Mouse (Mus musculus): Measurements from ENCODE around the gene Cd59b. TPM values are rescaled to one million over a fixed set of nuclear protein-coding genes. Genes with fewer than 3 reads are reported as not detected.
"Not testable (repeated sequence)": the region's sequence is repeated elsewhere in the genome, so short reads cannot be mapped to it uniquely, and the experiment has no call there.

Cd59b gene
- total RNA-seq, 2 experiments from 2014 or later, result not detected

DNA sequence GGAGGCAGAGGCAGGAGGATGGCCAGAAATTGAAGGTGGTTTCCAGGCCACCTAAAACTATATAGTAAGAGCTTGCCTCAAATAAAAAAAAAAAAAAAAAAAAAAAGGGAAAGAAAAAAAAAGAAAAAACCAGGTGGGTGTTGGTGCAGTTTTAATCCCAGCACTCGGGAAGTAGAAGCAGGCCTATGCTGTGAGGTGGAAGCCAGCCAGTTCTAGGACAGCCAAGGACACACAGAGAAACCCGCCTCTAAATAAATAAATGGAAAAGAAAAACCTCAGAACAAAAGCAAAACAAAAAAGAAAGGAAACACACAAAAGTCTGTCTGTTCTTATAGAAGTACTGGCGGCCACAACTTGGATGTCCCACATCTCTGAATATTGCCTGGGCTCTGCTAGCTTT is 45.2 kb downstream of the Cd59b start:
- Histone ChIP-seq H3K4me3 (no peak overlapping the region), H3K27ac (no peak overlapping the region)
- no peak for DNase-seq (ENCODE audit: low spot score in 2 of 2)
- TF ChIP-seq CTCF (conservative IDR thresholded peaks at IDR 0.05), result no peak

DNA sequence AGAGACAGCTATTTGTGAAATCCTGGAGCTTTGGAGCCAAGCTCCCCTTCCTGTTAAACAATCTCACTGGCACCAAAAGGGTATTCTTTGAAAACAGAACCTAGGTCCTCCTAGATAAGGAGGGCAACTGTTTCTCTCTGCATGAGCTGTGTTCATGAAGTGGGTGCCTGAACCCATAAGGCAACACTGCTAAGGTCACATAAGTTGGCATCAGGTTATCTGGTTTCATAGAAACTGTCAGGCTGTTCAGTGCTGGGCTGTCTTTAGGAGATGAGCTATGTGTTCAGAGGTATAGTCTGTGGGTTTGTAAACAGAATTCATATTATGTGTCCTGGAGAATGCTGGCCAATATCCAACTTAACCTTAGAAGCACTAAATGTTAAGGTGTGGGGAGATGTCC is 47.5 kb downstream of the Cd59b start:
- H3K27ac ChIP-seq; H3K4me3 ChIP-seq; DNase-seq (ENCODE audit: low spot score in 2 of 2): not testable (repeated sequence)

DNA sequence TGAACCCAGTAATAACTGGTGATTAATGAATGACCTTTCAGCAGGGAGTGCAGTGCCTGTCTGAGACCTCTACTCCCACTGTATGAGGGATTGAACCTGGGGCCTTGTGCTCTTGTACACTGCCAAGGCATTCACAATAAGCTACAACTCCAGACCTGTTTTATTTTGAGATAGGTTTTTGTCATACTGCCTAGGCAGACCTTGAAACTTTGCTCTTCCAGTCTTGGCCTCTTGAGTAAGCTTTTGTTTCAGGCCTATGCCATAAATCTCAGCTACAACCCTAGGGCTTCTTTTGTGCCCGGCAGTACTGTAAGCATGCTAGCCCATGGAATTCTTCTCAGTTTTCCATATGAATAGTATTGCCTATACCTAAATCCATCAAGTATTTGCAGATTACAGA is 49.4 kb downstream of the Cd59b start:
- Histone ChIP-seq H3K4me3 (no peak overlapping the region), H3K27ac (no peak overlapping the region)
- no peak for TF ChIP-seq CTCF (conservative IDR thresholded peaks at IDR 0.05)
- DNase-seq (ENCODE audit: low spot score in 2 of 2), result no peak

DNA sequence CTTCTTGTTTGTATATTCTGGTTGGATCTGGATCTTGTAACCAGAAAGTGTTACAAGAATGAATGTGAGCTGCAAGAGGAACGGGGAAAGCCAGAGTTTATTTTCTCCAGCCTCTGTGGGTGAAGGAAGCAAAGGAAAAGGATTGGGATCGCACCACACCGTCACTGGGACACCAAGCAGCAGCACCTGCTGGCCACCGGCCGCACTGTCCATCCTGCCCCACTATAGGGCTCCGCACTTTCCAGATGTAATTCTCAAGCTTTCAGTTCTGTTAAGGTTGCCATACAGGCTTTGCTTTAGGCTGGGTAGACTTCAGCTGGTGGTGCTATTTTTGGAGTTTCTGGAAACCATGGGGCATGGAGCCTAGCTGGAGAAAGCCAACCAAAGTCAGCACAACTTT is 50.7 kb downstream of the Cd59b start:
- TF ChIP-seq CTCF (conservative IDR thresholded peaks at IDR 0.05), result peak; percentile 15; the same call in 1 of the 2 replicates
- H3K27ac ChIP-seq, result peak overlapping the region; percentile 39; the same call in 1 of the 2 replicates
- no peak overlapping the region for H3K4me3 ChIP-seq
- DNase-seq (ENCODE audit: low spot score in 2 of 2), result no peak

- Histone ChIP-seq H3K4me3 (peak overlapping the region; percentile 82), H3K27ac (peak overlapping the region; percentile 70)
- no peak for TF ChIP-seq CTCF (conservative IDR thresholded peaks at IDR 0.05)
- no peak for DNase-seq (ENCODE audit: low spot score in 2 of 2)
Observed at GRCm38 (mm10) chr2:104121681-104122504, 52.2 kb downstream of the Cd59b start.

- DNase-seq (ENCODE audit: low spot score in 2 of 2), result peak; percentile 85 to 88
- Histone ChIP-seq H3K4me3 (peak within 1 kb of the TSS; percentile 82), H3K27ac (peak within 1 kb of the TSS; percentile 70)
- TF ChIP-seq CTCF (conservative IDR thresholded peaks at IDR 0.05), result no peak
Observed at GRCm38 (mm10) chr2:104122505-104123378, 53.1 kb downstream of the Cd59b start, which contains the start of gene A930018P22Rik. A930018P22Rik (plus strand) TSS chr2:104122769.

GRCm38 (mm10) chr2:104123540-104123939 is 53.9 kb downstream of the Cd59b start:
- no peak for TF ChIP-seq CTCF (conservative IDR thresholded peaks at IDR 0.05)
- H3K4me3 ChIP-seq, result no peak overlapping the region
- DNase-seq (ENCODE audit: low spot score in 2 of 2), result no peak
- H3K27ac ChIP-seq, result no peak overlapping the region

DNA sequence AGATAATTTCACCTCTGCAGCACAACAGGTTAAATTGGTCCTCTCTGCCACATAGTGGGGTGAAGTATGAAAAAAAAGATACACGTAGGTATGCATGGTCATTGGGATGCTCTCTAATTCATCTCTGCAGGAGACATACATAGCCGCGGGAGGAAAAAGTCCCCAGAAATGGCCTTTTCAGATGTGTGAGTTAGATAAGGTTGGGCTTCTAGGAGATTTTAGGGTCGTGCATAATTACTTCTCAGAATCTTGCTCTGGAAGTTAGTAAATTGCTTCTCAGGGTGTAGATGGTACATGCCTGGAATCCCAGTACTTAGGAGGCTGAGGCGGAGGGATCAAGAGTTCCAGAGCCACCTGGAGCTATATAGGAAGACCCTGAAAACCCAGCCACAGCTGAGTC is 54.4 kb downstream of the Cd59b start:
- no peak for TF ChIP-seq CTCF (conservative IDR thresholded peaks at IDR 0.05)
- no peak for DNase-seq (ENCODE audit: low spot score in 2 of 2)
- Histone ChIP-seq H3K27ac (no peak overlapping the region), H3K4me3 (no peak overlapping the region)

DNA sequence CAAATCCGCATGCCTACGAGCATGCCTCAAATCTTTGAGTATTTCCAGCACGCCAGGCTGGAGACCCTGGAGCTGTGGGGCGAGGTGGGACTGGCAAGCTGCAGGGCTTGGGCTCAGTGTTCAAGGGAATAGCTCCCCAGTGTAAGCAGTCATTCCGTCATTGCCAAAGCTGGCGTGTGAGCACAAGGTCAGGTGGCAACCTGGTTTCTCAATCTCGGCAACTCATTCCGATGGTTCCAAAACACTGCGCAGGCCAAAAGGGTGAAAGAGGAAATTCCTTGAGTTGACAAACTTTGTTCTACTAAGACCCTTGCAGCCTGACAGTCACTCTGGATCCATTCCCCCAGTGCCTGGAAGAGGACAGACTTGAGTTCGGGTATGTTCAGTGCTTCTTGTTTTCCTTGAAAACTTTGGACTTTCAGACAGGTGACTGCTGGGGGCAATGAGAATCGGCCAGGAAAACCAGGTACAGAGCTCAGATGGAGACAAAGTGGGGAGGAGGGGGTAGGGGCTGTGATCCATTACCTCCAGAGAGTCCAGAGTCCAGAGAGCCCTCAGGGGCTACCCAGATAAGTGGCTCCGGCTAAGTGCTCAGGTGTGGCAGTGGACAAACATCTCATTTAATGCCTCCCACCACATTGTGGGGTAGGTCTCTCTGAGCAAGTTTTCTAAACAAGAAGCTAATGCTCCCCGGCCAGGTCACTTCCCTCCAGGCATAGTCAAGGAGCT is 59.3 kb downstream of the Cd59b start:
- no peak for DNase-seq (ENCODE audit: low spot score in 2 of 2)
- TF ChIP-seq CTCF (conservative IDR thresholded peaks at IDR 0.05), result no peak
- H3K4me3 ChIP-seq, result no peak overlapping the region
- H3K27ac ChIP-seq, result no peak overlapping the region

DNA sequence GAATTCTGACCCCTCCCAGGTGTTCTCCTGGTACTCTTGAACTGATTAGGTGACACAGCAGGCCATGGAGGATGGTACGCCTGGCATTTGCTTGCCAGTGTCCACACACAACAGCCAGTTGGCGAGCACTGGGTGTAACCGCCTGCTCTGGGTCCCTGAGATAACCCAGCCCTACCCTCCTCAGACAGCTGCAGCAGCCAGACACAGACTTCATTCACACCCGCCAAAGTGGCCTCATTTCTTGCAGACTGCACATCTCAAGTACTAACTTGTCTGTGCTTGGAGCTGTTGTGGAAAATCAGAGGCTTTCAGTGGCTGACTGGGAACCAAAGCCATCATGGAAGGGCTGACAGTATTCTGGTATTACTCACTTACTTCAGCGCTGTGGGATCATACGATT is 60.5 kb downstream of the Cd59b start:
- TF ChIP-seq CTCF (conservative IDR thresholded peaks at IDR 0.05), result no peak
- no peak for DNase-seq (ENCODE audit: low spot score in 2 of 2)
- Histone ChIP-seq H3K4me3 (no peak overlapping the region), H3K27ac (no peak overlapping the region)

GRCm38 (mm10) chr2:104130969-104131368 is 61.3 kb downstream of the Cd59b start:
- peak; percentile 75 for TF ChIP-seq CTCF (conservative IDR thresholded peaks at IDR 0.05)
- Histone ChIP-seq H3K27ac (no peak overlapping the region), H3K4me3 (no peak overlapping the region)
- no peak for DNase-seq (ENCODE audit: low spot score in 2 of 2)

DNA sequence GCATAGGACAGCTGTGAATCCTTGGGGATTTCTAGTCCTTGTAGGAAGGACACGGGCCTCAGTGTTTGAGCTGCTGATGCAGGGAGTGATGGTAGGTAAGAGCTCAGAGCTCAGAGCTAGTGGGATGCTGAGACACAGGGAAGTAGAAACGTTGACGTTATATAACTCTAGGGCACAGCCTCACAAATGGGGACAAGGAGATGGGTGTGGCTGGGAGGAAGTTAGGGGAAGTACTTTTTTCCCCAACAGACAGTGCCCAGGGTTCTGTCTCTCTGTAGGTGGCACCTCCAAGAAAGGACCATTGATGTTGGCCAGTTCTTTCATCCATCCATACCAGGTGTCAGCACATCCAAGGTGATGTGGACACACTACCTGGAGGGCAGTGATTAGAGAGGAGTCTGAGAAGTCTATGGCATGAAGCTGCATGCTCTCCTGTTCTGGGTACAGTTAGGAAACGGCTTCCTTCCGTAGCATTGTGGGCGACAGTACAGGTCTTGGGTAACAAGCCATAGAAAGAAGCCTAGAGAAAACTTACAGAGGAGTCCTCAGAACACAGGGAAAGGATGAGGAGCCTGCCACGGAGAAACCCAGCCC is 62.7 kb downstream of the Cd59b start:
- DNase-seq (ENCODE audit: low spot score in 2 of 2), result no peak
- no peak for TF ChIP-seq CTCF (conservative IDR thresholded peaks at IDR 0.05)
- Histone ChIP-seq H3K27ac (no peak overlapping the region), H3K4me3 (no peak overlapping the region)

Data from layer of hippocampus, adult 2 months (tissue).